Mouse (Mus musculus): ENCODE measurements around the gene Asphd1.

DNA sequence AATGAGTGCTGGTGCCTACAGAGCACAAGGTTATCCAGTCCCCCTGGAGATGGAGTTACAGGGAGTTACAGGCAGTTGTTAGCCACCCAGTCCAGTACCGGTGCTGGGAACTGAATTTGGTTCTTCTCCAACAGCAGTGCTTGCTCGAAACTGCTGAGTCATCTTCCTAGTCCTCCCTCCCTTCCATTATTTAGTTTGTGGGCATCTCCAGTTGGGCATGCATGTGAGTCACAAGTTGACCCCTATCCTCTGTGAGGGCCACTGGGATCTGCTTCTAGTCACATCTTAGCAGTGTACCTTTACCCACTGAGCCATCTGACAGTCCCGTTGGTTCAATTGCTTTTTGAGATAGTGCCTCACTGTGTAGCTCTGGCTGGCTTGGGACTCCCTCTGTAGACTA is 43.8 kb downstream of the Asphd1 start:
- TF ChIP-seq EP300 (IDR thresholded peaks at IDR 0.05; ENCODE audit: low read depth) (no peak), CTCF (IDR thresholded peaks at IDR 0.05; ENCODE audit: low read depth) (no peak)

Data from liver, embryonic 14.5 days (tissue).